13 mouse cellular contexts compared by ENCODE assay signal in the genomic region with DNA sequence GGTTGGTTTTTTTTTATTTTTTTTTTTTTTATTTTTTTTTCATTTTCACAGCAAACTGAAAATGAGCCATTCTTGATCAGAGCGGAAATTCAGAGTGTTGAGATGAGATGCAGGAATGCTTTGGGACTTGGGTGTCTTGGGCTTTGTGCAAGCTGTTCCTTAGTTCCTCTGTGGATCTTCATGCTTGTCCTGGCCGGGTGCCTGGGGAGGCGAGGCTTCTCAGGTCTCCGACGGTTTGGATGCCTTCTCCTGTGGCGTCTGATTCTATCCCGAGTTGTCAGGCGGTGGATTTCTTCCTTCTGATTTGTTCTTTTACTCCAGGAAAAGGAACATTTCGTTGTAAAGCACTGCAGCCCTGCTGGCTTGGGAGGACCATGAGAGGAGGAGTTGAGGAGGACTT. TPM values are rescaled to one million over a fixed set of nuclear protein-coding genes. Genes with fewer than 3 reads are reported as not detected.
DNase-seq lines count a peak whose midpoint lies in the region; TF ChIP-seq lines count a peak whose summit lies in the region.
"Had no signal": no experiment of that assay in that cellular context is flagged by ENCODE, and none has a peak within 500 bp of the region (broad histone marks: within the 10 kb centered on the region; RNA-seq: fewer than 3 reads in every experiment).

No protein-coding gene starts in this region.

- H3K36me3 ChIP-seq in thymus, adult 2 months (ENCODE audit: control insufficient read depth, insufficient read depth, low read length): no peaks in the 10 kb centered on the region
- H3K36me3 ChIP-seq: embryonic facial prominence, embryonic 13.5 days; liver, embryonic 13.5 days had no signal

- no peaks in the 10 kb centered on the region for H3K4me1 ChIP-seq in thymus, adult 2 months (replicated peaks; ENCODE audit: control insufficient read depth, insufficient read depth, low read length)
- H3K4me1 ChIP-seq: liver, embryonic 13.5 days had no signal

- H3K27ac ChIP-seq in thymus, adult 2 months (ENCODE audit: control insufficient read depth, insufficient read depth, low read length): no peak overlapping the region
- H3K27ac ChIP-seq: embryonic facial prominence, embryonic 13.5 days; kidney, postnatal 0 days; left cerebral cortex, adult 2 months; liver, embryonic 13.5 days had no signal

- whole genome bisulfite sequencing in thymus, adult 2 months: 94% methylated on average over 9 of the region's 9 CpGs

- TF ChIP-seq CTCF in thymus, adult 2 months (IDR thresholded peaks at IDR 0.05; ENCODE audit: borderline replicate concordance, control insufficient read depth, extremely low read depth, insufficient read depth, low read length, poor library complexity): no peak

- no peak for TF ChIP-seq POLR2A in thymus, adult 2 months (IDR thresholded peaks at IDR 0.05; ENCODE audit: control insufficient read depth, extremely low read depth, insufficient read depth, low read length, poor library complexity)

- H3K27me3 ChIP-seq in thymus, adult 2 months (ENCODE audit: control insufficient read depth, insufficient read depth, low read length): no peaks in the 10 kb centered on the region
- H3K27me3 ChIP-seq: embryonic facial prominence, embryonic 13.5 days; liver, embryonic 13.5 days had no signal

- no peak overlapping the region for H3K4me3 ChIP-seq in thymus, adult 2 months (ENCODE audit: control insufficient read depth, insufficient read depth, low read length)
- H3K4me3 ChIP-seq: embryonic facial prominence, embryonic 13.5 days; left cerebral cortex, adult 2 months; liver, embryonic 13.5 days had no signal

- intact Hi-C loops in left cerebral cortex, postnatal 14 days (cut with DNase I): no loop called here

- peak; percentile 38 for DNase-seq in gastrocnemius, postnatal 10 days
- DNase-seq in gastrocnemius, adult 8-10 months (ENCODE audit: low spot score in 2 of 2): no peak
- peak; percentile 21 to 53 for DNase-seq in left cerebral cortex, postnatal 14 days (ENCODE audit: low spot score in 2 of 2)
- DNase-seq in left cerebral cortex, adult 11 months (ENCODE audit: low spot score): no peak
- DNase-seq in urinary bladder, postnatal 14 days (ENCODE audit: low spot score): peak; percentile 10
- no peak for DNase-seq in urinary bladder, postnatal 10 days (ENCODE audit: low spot score)
- no peak for DNase-seq in thymus, adult 2 months
- DNase-seq in thymus, postnatal 10 days (ENCODE audit: low spot score in 2 of 2): no peak
- DNase-seq: cerebellum, adult 9-10 months; liver, embryonic 13.5 days had no signal

RNA-seq across cellular contexts. Expression of gene Mgmt, which starts 51.7 kb away (rescaled TPM):
- 1 to 10 TPM; 1.7 to 2.1 TPM for total RNA-seq in gastrocnemius, postnatal 10 days (2021)
- 1 to 10 TPM; 2.9 to 4.1 (median 3.6) TPM for total RNA-seq in gastrocnemius, adult 8-10 months (2022)
- total RNA-seq in left cerebral cortex, postnatal 14 days (2021): under 1 TPM; 0.51 to 0.59 TPM
- 2.2 and 2.9 TPM in 2 replicates for polyA plus RNA-seq in thymus, adult 2 months (2012; rRNA removed)

Comparison
In these comparisons a context has a peak if more than half of its experiments do, and no peak if none do; other contexts are left out.
1. DNase-seq: peak in gastrocnemius, postnatal 10 days (single experiment), left cerebral cortex, postnatal 14 days (2 of 2) and urinary bladder, postnatal 14 days (single experiment); none in gastrocnemius, adult 8-10 months (0 of 2), left cerebral cortex, adult 11 months (single experiment), urinary bladder, postnatal 10 days (single experiment), thymus, adult 2 months (single experiment) and thymus, postnatal 10 days (0 of 2).